Mouse (Mus musculus): ENCODE data around the gene Zscan18.

DNA sequence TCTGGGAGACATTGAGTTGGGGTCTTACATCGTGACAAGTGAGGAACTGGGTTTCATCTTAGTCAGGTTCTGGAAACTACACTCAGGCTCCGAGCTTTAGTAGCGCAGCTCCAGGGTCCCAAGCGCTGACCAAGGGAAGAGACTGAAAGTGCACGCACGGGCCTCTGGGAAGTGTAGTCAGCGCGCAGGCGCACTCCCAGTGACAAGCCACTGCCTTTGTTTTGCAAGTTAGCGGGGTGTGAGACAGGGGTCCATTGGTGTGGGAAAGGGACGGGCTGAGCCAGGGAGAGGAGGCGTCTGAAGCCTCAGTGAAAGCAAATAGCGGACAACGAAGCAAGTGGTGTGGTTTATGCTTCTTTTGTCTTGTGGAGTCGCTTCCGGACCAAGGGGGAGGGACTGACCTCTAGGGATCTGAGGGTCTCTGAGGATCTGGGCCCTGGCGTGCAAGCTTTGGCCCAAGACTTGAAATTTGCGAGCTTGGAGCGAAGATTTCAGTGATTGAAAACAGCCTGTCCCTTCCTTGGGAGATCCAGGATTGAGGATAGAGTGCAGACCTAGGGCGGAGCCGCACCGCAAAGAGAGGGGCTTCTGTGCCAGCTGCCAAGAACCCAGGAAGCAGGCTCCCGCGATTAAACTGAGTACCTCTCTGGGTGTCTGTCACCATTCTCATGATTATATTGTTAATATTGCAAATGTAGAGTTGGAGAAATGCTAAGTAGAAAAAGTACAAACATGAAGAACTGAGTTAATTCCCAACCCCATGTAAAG is 53.8 kb downstream of the Zscan18 start:
- TF ChIP-seq CTCF (IDR thresholded peaks at IDR 0.05; ENCODE audit: control insufficient read depth, insufficient read depth, low read length) (no peak), POLR2A (IDR thresholded peaks at IDR 0.05; ENCODE audit: borderline replicate concordance, control insufficient read depth, low read depth, low read length) (no peak)
